Mouse (Mus musculus) left cerebral cortex, postnatal 14 days (tissue): ENCODE measurements at regions not wholly inside any gene's neighbourhood (a gene's known extent, or its start where the extent isn't known, plus 50 kb on each side); places are given as distances from the start of the nearest gene placed in this dataset.

Source experiments
- DNase-seq, 2 experiments: peaks; one replicate each; pipeline ENCODE4 v3.0.0; 2021 to 2022; ENCODE audit warnings: low spot score in 2 of 2, mixed read lengths in 1 of 2
- intact Hi-C: fragments of 180-260 bp; cut with DNase I; formaldehyde crosslinking; loops from one replicate; pipeline ENCODE4 v1.15.1; 2025

GRCm38 (mm10) chr14:76243581-76244337 lies 133.1 kb downstream of the Nufip1 start:
- intact Hi-C loops = no loop called here
- no peak for DNase-seq

- DNase-seq = no peak
- intact Hi-C loops = no loop called here
Observed at GRCm38 (mm10) chr14:76244338-76245062, 133.8 kb downstream of the Nufip1 start.

- intact Hi-C loops = no loop called here
- DNase-seq = no peak
Observed at GRCm38 (mm10) chr14:76245063-76245396, 134.3 kb downstream of the Nufip1 start.

GRCm38 (mm10) chr14:76247664-76248063 lies 137.0 kb downstream of the Nufip1 start:
- DNase-seq = no peak
- intact Hi-C loops = no loop called here

- intact Hi-C loops = no loop called here
- no peak for DNase-seq
Observed at GRCm38 (mm10) chr14:76253850-76254249, 143.2 kb downstream of the Nufip1 start.

GRCm38 (mm10) chr14:76254565-76255501 lies 144.1 kb downstream of the Nufip1 start:
- peak; percentile 53 to 60 for DNase-seq
- intact Hi-C loops = no loop called here

GRCm38 (mm10) chr14:76255971-76256370 lies 145.3 kb downstream of the Nufip1 start:
- intact Hi-C loops = no loop called here
- no peak for DNase-seq

GRCm38 (mm10) chr14:76258626-76259025 lies 147.9 kb downstream of the Nufip1 start:
- DNase-seq = no peak
- intact Hi-C loops = no loop called here

- peak in 1 of 2 experiments; percentile 5 for DNase-seq
- intact Hi-C loops = no loop called here
Observed at GRCm38 (mm10) chr14:76260628-76261293, 150.1 kb downstream of the Nufip1 start.

GRCm38 (mm10) chr14:76263682-76264081 lies 151.1 kb upstream of the Tsc22d1 start:
- no peak for DNase-seq
- intact Hi-C loops = no loop called here

GRCm38 (mm10) chr14:76265819-76266218 lies 148.9 kb upstream of the Tsc22d1 start:
- DNase-seq = no peak
- intact Hi-C loops = no loop called here

GRCm38 (mm10) chr14:76266249-76266648 lies 148.5 kb upstream of the Tsc22d1 start:
- no peak for DNase-seq
- intact Hi-C loops = no loop called here

- intact Hi-C loops = no loop called here
- no peak for DNase-seq
Observed at GRCm38 (mm10) chr14:76267091-76267490, 147.7 kb upstream of the Tsc22d1 start.

GRCm38 (mm10) chr14:76271190-76271589 lies 143.6 kb upstream of the Tsc22d1 start:
- intact Hi-C loops = no loop called here
- no peak for DNase-seq

GRCm38 (mm10) chr14:76272840-76273239 lies 141.9 kb upstream of the Tsc22d1 start:
- DNase-seq = no peak
- intact Hi-C loops = no loop called here

GRCm38 (mm10) chr14:76276655-76277054 lies 138.1 kb upstream of the Tsc22d1 start:
- DNase-seq = no peak
- intact Hi-C loops = no loop called here

- intact Hi-C loops = no loop called here
- no peak for DNase-seq
Observed at GRCm38 (mm10) chr14:76278751-76279450, 135.9 kb upstream of the Tsc22d1 start.

- intact Hi-C loops = no loop called here
- no peak for DNase-seq
Observed at GRCm38 (mm10) chr14:76279561-76279960, 135.2 kb upstream of the Tsc22d1 start.

GRCm38 (mm10) chr14:76281867-76282266 lies 132.9 kb upstream of the Tsc22d1 start:
- intact Hi-C loops = no loop called here
- no peak for DNase-seq
